Mouse (Mus musculus): ENCODE data around the gene Cd160.

The Cd160 gene

DNA sequence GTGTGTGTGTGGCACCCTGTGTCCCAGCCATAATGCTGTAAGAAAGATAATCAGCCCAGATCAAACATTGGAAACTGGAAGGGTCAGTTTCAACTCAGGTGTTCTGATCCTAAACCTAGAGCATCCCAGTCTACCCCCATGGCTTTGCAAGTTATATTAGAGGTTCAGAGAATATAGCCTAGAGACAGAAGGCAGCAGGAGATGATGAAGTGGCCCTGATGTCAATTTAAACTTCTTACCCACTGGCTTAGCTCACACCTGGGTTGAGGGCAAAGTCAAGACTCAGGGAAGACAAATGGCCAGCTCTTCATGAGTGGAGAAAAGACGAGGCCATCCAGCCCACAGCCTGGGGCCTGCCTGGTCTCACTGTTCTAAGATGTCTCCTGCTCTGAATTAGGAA, at the start of gene Cd160, which contains the start of gene Pdzk1:
TSS of gene Cd160 (minus strand) at position 368 of the 400 bp plus-strand sequence.
TSS of gene Pdzk1 (plus strand) at position 301 of the 400 bp plus-strand sequence.
- DNase-seq (ENCODE audit: low spot score in 2 of 2), result no peak

DNA sequence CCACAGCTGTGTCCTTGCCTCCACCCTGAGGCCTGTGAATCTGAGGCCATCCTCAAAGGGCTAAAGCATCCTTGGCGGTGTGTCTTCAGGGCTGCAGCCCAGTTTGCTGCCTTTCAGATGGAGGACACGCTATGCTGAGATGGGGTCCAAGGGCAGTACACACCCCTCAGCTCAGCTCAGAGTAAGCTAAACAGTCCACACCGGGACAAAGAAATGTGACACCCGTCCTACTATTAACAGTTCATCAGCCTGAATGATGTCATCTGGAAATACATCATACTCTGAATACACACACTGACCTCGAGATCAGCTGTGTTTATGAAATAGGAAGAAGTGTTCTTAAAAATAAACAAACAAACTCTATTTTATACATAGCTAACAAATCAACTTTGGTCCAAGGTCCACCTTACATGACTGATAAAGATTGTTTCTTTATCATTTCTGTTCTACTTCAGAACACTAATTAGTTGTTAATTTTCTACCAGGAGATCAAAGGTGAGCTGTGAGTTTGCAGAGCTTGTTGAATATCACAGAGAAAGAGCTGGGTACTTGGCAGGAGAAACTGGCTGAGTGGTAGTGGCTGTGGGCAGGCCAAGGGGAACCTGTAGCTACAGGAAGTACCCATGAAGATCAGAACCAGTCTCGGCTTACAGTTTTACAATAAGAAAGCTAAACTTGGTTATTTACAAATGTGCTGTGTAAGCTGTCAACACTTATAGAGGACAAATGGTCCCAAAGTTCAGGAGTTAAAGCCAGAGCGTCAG, 45.8 kb upstream of the Cd160 start:
- peak in 1 of 2 experiments; percentile 9 for DNase-seq (ENCODE audit: low spot score in 2 of 2)

DNA sequence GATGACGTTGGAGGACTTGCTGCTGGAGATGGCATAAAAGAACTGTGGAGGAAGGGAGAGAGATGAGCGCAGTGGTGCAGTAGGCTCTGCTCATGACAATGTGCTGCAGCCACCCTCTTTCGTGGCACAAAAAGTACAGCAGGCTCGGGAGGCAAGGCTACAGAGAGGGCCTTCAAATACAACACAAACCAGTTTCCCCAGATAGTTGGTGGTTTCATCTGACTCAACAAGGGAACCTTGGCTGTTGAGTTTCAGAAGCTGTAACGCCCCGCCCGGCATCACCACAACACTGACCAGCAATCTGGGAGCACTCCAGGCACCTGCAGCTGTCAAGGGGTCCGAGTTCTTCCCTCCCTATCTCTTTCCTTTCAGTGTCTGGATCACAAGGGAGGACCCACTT, 43.4 kb upstream of the Cd160 start:
- no peak for DNase-seq (ENCODE audit: low spot score in 2 of 2)

DNA sequence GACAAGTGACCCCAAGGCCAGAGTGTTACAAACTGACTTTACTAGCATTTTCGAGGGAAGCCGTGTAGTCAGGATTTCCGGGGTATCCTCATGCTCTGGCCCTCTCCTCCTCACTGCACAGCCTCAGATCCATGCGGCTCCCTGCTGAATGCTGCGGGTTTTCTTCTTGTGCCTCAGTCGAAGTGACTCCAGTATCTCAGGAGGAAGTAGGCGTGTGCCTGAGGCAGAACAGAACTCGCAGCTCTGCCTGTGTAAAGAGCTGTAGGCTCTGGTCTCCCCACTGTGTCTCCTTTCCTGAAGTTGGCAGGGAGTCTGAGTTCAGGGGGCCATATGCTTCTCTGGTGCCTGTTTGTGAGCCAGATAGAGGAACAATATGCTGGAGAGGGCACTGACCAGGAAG, 41.9 kb upstream of the Cd160 start:
- no peak for DNase-seq (ENCODE audit: low spot score in 2 of 2)

DNA sequence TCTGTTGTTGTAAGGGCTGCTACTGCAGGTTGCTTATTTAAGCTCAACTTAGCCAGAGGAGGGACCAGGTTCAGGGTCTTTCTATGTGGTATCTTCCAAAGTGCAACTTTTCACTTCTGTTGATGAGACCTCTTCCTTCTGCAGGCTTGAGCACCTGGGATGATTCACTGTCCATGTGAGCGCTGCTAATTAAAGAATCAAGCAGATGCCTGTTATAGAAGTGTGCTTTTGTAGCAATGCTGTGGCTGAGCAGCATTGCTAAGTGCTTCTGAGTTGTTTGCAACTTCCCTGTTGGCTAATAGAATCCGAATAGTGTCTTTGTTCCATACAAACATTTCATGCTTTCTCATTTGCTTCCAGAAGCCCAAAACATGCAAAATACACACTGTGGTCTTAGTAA, 41.1 kb upstream of the Cd160 start:
- no peak for DNase-seq (ENCODE audit: low spot score in 2 of 2)

DNA sequence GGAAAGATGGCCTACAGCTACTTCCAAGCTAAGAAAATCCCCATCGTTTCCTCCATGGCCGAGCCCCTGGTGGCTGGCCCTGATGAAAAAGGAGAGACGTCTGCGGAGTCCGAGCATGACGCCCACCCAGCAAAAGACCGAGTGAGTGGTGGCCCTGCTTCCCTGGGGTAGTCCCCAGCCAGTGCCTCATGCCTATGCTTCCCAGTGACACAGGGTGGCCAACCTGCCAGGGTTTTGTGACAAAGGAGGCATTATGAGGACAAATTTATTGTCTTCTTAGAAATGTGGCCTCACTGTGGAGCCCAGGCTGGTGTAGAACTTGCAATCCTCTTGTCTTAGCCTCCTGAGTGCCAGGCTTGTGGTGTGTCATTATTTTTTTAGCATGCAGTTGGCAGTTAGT, 39.9 kb upstream of the Cd160 start:
- DNase-seq (ENCODE audit: low spot score in 2 of 2), result no peak

DNA sequence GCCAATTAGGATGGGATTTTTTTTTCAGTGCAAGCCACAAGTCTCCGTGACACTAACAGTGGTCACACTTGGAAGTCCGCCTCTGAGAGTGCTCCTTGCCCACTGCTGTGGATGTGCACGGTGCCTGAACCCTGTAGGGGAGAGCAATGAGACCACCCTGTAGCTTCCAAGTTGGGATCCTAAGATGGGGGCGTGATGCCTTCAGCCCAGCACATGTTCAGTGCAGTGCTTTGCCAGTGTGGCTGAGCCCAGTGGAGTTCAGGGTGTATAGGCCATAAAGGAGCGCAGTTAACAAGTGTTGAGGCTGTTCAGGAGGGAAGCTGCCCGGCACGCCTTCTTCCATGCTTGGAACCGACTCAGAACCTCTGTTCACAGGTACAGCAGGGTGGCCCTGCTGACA, 39.4 kb upstream of the Cd160 start:
- DNase-seq (ENCODE audit: low spot score in 2 of 2), result no peak

DNA sequence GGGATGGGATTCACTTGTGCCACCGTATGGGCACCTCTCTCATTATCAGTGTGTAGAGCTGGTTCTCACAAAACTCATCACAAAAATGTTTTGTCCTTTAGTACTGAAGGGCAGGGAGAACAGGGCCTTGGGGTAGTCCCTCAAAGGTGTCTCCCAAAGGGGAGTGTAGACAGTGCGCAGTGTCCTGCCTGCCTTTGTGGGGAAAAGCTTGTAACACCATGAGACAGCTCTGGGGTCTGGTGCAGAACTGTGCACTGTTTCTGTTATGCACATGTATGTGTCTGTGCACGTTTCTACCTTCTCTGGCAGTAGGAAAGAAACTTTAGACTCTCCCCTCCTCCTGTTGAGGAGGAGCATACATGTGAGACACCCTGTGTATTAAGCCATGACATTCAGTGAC, 38.7 kb upstream of the Cd160 start:
- DNase-seq (ENCODE audit: low spot score in 2 of 2), result no peak

DNA sequence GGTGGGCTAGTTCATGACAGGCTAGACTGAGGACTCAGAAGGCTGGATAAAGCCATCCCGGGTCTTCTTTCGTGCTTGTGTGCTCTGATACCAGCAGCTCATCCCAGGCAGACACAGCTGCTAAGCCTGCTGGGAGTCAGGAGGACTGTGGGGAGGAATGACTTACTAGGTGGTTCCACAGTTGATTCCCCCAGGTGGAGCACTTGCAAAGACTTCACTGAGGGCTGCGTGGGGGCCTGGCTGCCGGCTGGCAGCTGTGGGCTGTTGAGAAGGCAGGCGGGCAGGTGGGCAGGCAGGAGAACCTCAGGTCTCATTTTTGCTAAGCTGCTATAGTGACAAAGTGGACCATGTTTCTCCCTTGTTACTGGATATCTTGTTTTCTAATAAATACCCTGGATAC, 31.3 kb upstream of the Cd160 start:
- peak in 1 of 2 experiments; percentile 54 for DNase-seq (ENCODE audit: low spot score in 2 of 2)

DNA sequence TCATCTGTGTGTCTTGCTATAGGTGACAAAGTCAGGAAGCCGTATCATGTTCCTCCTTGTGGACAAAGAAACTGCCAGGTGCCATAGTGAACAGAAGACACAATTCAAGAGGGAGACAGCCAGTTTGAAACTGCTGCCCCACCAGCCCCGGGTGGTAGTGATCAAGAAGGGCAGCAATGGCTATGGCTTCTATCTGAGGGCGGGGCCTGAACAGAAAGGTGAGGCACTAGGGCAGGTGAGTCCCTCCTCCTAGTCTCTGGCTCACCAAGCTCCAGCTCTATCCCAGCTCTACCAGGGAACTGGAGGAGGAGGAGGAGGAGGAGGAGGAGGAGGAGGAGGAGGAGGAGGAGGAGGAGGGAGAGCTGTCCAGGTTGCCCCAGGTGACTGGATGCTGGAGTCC, 26.7 kb upstream of the Cd160 start:
- DNase-seq (ENCODE audit: low spot score in 2 of 2), result peak in 1 of 2 experiments; percentile 51

DNA sequence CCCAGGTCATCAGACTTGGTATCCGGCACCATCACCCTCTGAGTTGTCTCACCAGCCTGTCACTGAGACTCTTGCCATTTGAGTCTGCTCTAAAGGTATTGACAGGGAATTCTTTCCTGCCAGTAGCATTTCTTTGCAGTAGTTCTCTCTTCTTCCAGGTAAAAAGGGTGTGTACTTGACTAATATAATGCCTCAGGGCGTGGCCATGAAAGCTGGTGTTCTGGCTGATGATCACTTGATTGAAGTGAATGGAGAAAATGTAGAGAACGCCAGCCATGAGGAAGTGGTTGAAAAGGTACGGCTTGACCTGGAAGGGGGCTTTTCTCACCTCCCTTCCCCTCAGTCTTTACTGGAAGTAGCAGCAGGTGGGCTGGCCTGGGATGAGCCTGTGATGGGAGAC, 25.2 kb upstream of the Cd160 start:
- peak in 1 of 2 experiments; percentile 45 for DNase-seq (ENCODE audit: low spot score in 2 of 2)

DNA sequence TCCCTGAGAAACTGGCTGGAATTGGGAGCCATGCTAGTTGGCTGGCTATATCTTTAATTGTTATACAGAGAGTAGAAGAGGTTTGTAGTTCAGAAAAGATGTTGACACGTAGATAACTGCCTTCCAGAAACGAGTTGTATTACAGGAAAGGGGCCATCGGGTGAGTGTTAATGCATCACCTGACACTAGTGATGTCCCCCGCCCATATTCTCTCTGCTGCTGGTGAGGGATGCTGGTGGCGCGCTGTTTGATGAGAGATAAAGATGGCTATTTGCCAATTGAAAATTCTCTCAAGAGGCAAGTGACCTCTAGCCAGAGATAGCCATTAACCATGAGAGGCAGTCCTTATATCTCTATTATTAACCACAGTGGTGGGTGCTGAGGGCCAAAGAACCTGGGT, 23.4 kb upstream of the Cd160 start:
- DNase-seq (ENCODE audit: low spot score in 2 of 2), result peak in 1 of 2 experiments; percentile 25

DNA sequence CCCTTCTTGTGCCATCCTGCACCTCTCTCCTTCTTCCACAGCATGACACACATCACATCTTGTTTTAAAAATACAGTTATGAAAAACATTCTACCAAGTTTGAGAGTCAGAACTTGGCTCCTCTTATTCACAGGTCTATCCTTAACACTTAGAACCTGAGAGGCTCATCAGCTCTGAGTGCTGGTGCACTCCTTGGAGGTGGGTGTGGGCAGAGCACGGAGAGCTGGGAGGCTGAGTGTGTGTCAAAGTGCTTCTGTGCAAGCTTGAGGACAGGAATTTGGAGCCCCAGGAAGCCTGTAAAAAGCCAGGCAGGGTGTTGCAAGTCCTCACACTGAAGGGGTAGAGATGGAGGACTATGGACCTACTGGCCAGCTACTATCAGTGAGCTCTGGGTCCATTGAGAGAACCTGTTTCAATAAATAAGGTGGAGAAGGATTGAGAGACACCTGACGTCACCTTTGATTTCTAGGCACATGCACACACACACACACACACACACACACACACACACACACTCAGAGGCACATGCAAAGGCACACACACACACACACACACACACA, 20.1 kb upstream of the Cd160 start:
- DNase-seq (ENCODE audit: low spot score in 2 of 2), result peak in 1 of 2 experiments; percentile 29

DNA sequence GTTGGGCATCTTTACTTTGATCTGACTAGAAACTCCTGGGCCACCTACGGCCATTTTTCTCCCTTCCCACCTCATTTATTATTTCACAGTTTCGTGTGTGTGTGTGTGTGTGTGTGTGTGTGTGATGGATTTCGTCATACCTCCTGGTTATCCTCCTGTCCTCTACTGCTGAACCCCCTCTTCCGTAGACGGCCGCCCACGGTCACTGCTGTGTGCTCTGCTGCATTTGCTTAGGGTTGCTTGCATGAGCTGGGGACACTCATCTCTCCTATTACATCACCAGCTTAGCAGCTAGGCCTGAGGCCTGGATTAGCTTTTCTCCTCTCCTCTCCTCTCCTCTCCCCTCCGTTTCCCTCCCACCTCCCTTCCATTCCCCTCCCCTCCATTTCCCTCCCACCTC, 19.3 kb upstream of the Cd160 start:
- DNase-seq (ENCODE audit: low spot score in 2 of 2), result peak in 1 of 2 experiments; percentile 19

DNA sequence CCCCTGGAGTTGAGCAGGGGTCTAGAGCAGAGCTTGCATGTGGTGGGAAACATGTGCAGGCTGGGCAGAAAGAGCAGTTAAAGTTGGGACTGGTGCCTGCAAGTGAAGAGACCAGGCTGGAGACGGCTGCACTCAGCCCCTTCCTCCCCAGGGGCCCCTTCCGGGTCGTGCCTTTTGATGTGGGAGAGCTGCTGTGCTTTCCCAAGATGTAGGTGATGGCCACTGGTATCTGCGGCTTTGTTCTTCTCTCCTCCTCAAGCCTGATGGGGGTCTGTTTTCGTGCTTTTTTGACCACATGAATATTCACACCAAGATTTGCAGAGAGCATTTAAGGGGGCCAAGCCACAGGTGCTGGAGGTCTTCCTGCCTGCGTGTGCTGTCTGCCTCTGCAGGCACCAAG, 18.5 kb upstream of the Cd160 start:
- peak in 1 of 2 experiments; percentile 42 for DNase-seq (ENCODE audit: low spot score in 2 of 2)

DNA sequence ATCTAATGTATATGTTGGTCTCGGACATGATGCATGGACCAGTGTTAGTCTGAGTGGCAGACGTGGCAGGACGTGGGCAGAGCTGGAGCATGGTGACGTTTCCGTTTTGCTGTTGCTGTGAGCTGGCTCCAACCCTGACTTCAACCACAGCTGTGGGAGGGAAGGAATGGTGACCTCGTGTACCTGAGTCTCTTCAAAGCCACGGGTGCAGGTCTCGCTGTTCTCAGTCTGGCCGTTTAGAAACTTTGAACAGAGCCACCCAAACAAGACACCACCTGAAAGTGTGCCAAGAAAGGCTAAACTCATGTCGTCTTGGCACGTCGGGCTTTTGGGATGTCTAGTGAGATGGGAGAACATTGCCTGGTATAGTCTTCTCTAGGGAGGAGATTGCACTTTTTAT, 17.8 kb upstream of the Cd160 start:
- DNase-seq (ENCODE audit: low spot score in 2 of 2), result peak in 1 of 2 experiments; percentile 44

DNA sequence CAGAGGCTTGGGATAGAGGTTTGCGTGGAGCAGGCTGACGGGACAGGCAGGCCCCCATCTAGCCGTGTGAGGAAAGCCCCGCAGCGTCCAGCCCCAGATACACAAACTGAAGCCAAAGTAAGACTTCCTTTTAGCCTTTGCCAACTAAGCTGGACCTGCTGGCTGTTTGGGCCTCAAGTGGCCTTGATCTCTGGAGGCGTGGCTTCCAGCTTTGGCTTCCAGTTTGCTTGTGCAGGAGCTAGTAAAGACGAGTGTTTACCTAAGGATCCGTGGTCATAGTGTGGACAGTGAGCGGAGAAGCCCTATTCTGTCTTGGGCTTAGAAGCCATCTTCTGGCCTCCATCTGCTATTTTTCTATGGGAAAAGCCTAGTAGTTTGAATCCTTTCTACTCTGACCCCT, 16.7 kb upstream of the Cd160 start:
- DNase-seq (ENCODE audit: low spot score in 2 of 2), result peak in 1 of 2 experiments; percentile 56

DNA sequence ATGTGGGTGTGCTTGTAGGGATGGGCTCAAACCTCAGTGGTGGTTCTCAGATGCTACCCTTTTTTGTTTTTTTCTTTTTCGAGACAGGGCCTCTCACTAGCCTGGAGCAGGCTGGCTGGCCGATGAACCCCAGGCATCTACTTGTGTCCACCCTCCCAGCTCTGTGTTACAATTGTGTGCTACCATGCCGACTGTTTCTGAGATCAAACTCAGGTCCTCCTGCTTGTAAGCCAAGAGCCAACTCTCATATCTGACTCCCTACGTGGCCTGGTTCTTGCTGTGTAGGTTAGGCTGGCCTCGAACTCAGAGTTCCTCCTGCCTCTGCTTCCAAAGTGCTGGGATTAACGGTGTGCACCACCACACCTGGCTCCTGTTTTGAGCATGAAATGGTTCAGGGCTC, 16.0 kb upstream of the Cd160 start:
- DNase-seq (ENCODE audit: low spot score in 2 of 2), result peak in 1 of 2 experiments; percentile 51

DNA sequence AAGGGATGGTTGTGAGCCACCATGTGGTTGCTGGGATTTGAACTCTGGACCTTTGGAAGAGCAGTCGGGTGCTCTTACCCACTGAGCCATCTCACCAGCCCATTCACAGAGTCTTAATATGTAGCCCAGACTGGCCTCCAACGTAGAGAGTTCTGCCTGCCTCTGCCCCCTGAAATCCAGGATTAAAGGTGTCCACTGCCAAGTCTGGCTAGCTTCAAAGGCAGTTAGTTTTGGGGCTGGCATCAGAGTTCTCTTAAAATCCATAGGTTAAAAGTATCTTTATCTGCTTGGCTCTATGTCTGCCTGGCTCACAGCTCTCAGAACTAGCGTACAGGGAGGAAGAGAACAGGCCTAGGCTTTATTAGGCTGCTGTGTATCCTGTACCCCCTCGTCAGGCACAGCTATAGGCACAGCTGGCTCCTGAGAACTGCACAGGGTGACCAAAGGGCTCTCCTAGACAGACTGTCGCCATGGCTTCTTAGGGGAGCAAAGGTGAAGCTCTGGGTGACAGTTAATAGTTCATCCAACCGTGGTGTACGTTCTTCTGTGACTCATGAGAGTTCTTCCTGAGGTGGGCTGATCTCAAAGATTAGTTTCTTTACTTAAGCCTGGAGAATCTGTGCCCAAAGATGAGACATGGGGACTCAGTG, 10.0 kb upstream of the Cd160 start:
- DNase-seq (ENCODE audit: low spot score in 2 of 2), result no peak

DNA sequence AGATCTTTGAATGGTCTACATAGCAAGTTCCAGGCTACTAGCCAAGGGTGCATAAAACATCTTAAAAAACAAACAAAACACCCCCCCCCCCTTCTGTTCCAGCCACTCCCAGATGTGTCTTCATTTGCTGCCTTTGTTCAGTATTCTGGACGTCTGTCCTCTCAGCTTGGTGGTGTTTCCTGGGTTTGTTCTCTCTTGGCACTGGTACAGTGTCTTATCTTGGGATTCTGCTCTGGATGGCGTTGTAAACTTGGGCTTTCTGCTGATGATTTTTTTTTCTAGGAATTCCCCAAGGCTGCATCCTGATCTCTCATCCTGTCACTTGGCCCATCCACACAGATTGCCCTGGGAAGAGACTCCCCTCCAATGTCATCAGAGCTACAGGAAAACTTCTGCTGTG, 7.3 kb upstream of the Cd160 start:
- no peak for DNase-seq (ENCODE audit: low spot score in 2 of 2)

DNA sequence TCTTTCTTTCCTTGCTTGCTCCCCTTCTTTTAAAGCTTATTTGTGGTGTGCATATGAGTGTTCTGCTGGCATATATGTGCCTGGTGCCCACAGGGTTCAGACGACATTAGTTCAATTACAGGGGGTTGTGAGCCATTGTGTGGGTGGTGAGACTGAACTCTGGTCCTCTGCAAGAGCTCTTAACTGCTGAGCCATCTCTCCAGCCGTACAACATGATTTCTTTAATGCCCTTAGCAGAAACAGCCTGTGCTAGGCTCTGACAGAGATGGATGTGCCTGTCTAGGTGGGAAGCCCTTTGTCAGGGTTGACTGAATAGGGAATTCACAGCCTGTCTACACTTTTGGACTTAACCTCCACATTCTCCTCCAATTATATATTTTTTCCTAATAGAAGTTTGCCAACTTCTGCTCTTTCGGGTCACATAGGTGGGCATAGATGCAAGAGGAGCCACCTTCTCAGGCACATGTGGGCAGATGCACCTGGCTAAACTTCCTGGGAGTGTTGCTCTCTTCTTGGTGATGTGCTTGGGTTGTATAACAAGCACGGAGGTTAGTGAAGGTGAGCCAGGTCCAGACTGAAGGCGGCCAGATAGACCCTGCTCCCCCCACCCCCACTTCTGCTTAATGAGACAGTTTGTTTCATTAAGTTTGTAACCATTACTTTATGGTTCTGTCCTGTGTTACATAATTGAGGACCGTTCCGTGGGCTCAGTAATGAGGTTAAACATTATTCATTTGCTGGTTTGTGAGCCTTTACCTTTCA, 5.6 kb upstream of the Cd160 start:
- no peak for DNase-seq (ENCODE audit: low spot score in 2 of 2)

DNA sequence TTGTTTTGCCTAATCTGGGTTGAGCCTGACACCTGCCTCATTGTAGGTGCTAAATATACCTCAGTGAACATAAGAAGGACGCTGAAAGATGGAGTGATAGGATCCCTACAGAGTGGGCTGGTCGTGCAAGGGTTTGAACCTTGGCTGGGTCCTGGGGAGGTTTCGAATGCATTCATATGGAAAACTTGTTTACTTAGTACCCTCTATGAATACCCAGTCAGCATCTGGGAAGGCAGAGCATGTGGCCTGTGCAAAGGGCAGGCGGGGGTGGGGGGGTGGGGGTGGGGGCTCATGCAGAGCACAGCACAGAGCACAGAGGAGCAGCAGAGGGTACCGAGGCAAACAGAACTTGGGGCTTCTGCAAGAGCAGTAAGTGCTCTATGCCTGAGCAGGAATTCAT, 3.8 kb upstream of the Cd160 start:
- no peak for DNase-seq (ENCODE audit: low spot score in 2 of 2)

All from urinary bladder, postnatal 4 days (tissue).